Mouse (Mus musculus) liver, embryonic 15.5 days (tissue): ENCODE measurements around the gene Tprn. TPM values are rescaled to one million over a fixed set of nuclear protein-coding genes. Genes with fewer than 3 reads are reported as not detected.
"Not testable (repeated sequence)": the region's sequence is repeated elsewhere in the genome, so short reads cannot be mapped to it uniquely, and the experiment has no call there.

Experiments used
- ATAC-seq: fragments of 200-750 bp; cut with Nextera tagmentation; 2 replicates; pipeline ENCODE4 v1.8.0; 2017; ENCODE audit warnings: moderate number of reproducible peaks, mild to moderate bottlenecking, moderate library complexity; ENCODE audit not compliant: insufficient read depth
- H3K27ac ChIP-seq: fragments of 300-500 bp; sonication (generic); replicated peaks from 2 replicates; pipeline ENCODE4 v1.5.1; 2015; ENCODE audit warnings: mild to moderate bottlenecking, inconsistent platforms
- H3K27me3 ChIP-seq: fragments of 300-500 bp; sonication (generic); 2 replicates; pipeline ENCODE4 v1.6.1; 2015; ENCODE audit warnings: mild to moderate bottlenecking, inconsistent platforms
- H3K36me3 ChIP-seq: fragments of 300-500 bp; sonication (generic); replicated peaks from 2 replicates; pipeline ENCODE4 v1.6.1; 2015; ENCODE audit warnings: moderate library complexity, mild to moderate bottlenecking, inconsistent platforms
- H3K4me1 ChIP-seq: fragments of 300-500 bp; sonication (generic); replicated peaks from 2 replicates; pipeline ENCODE4 v1.6.1; 2015; ENCODE audit warnings: inconsistent platforms
- H3K4me2 ChIP-seq: fragments of 300-500 bp; sonication (generic); 2 replicates; pipeline ENCODE4 v1.6.1; 2015; ENCODE audit warnings: moderate library complexity, mild to moderate bottlenecking, inconsistent platforms
- H3K4me3 ChIP-seq: fragments of 300-500 bp; sonication (generic); replicated peaks from 2 replicates; pipeline ENCODE4 v1.5.1; 2015; ENCODE audit warnings: mild to moderate bottlenecking, inconsistent platforms
- H3K9ac ChIP-seq: fragments of 300-500 bp; sonication (generic); 2 replicates; pipeline ENCODE4 v1.6.1; 2015; ENCODE audit warnings: moderate library complexity, mild to moderate bottlenecking, inconsistent platforms
- H3K9me3 ChIP-seq: fragments of 300-500 bp; sonication (generic); replicated peaks from 2 replicates; pipeline ENCODE4 v1.6.1; 2016; ENCODE audit warnings: inconsistent platforms
- WGBS: fragments of 180-500 bp; shearing (Covaris S2); methylation state at CpG from one replicate; pipeline ENCODE4 v1.1.7; 2015; ENCODE audit warnings: mixed read lengths; ENCODE audit not compliant: insufficient replicate concordance; 5-methylcytosine and 5-hydroxymethylcytosine counted together
- polyA plus RNA-seq: library from polyadenylated mRNA; unstranded; fragments of >200 nt; fragmentation: Nextera tagmentation; extraction: Ambion mirVana; gene quantifications from 2 replicates; pipeline ENCODE4 v1.2.1, GENCODE M21; 2015

The Tprn gene
- polyA plus RNA-seq, 1 experiment from 2014 or later: 3.9 TPM

DNA sequence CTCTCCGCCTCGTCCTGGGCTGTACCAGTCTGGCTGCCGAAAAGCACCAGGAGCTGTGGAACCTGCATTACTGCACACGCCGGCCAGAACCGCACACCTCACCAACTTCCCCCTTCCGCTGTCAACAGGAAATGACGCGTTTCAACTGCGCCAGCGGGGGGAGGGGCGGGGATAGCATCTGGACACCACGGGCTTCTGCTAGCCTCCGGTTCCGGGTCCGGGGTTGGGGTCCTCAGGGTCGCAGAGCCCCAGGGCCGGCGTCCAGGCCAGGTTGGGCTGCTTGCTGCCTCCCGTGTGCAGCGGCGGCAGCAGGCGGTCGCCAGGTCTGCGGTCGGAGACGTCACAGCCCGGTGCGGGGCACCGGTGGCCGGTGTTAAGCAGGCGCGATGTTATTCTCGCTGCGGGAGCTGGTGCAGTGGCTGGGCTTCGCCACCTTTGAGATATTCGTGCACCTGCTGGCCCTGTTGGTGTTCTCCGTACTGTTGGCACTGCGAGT, 7.1 kb upstream of the Tprn start, which contains the start of gene Tmem203:
Gene Tmem203, plus strand, starts transcription at position 156 of the 496 bp plus-strand sequence.
- 0% methylated on average over 39 of the region's 39 CpGs for WGBS
- Histone ChIP-seq H3K4me2 (peak within 1 kb of the TSS; percentile 93), H3K36me3 (peaks cover 29% of the 10 kb centered on the region), H3K9ac (peak within 1 kb of the TSS; percentile 84), H3K4me3 (peak within 1 kb of the TSS; percentile 90), H3K4me1 (peaks cover 25% of the 10 kb centered on the region), H3K27ac (peak within 1 kb of the TSS; percentile 83), H3K9me3 (no peaks in the 10 kb centered on the region), H3K27me3 (no peaks in the 10 kb centered on the region)
- peak; percentile 82 for ATAC-seq

DNA sequence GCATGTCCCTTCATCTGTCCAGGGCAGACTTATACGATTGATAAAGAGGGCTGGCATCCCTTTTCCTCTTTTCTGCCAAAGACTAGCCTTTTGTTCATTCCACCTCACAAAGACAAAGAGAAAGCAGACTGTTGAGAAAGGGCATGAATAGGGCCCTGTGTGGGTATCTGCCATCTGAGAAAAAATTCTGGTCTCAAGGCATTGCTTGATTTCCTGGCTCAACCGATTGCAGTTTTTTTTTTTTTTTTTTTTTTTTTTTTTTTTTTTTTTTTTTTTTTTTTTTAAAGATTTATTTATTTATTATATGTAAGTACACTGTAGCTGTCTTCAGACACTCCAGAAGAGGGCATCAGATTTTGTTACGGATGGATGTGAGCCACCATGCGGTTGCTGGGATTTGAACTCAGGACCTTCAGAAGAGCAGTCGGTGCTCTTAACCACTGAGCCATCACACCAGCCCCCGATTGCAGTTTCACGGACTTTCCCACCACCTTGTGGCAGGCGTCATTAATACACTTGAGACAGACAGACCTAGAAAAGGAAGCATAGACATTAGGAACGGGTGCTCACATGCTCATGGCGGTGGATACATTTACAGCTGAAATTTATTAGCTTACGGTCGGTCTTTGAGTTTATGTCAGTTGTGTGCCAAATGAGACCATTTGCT, 5.8 kb upstream of the Tprn start:
- WGBS: 32% methylated on average over 12 of the region's 12 CpGs
- H3K27me3 ChIP-seq, ATAC-seq, H3K9me3 ChIP-seq: not testable (repeated sequence)
- Histone ChIP-seq H3K4me1 (peaks cover 29% of the 10 kb centered on the region), H3K4me3 (peak overlapping the region; percentile 90), H3K36me3 (peaks cover 17% of the 10 kb centered on the region), H3K27ac (peak overlapping the region; percentile 83; the same call in 1 of the 2 replicates), H3K4me2 (peak overlapping the region; percentile 93), H3K9ac (peak overlapping the region; percentile 84)

DNA sequence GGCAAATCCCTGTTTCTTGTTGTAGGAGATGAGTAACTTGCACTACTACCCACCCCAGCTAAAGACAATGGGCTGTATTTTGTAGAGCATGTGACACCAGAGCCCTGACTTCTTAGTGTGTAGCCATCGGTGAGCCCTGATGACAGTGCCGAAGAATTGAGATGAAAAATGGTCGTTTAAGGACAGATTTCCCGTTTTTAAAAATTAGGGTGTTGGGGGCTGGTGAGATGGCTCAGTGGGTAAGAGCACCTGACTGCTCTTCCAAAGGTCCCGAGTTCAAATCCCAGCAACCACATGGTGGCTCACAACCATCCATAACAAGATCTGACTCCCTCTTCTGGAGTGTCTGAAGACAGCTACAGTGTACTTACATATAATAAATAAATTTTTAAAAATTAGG, 5.2 kb upstream of the Tprn start:
- not testable (repeated sequence) for ATAC-seq, H3K27ac ChIP-seq, H3K4me3 ChIP-seq, H3K9me3 ChIP-seq, H3K9ac ChIP-seq, H3K4me2 ChIP-seq, H3K27me3 ChIP-seq
- peaks cover 35% of the 10 kb centered on the region for H3K4me1 ChIP-seq
- WGBS: 70% methylated on average over 5 of the region's 5 CpGs
- H3K36me3 ChIP-seq: peaks cover 12% of the 10 kb centered on the region; the same call in 1 of the 2 replicates

DNA sequence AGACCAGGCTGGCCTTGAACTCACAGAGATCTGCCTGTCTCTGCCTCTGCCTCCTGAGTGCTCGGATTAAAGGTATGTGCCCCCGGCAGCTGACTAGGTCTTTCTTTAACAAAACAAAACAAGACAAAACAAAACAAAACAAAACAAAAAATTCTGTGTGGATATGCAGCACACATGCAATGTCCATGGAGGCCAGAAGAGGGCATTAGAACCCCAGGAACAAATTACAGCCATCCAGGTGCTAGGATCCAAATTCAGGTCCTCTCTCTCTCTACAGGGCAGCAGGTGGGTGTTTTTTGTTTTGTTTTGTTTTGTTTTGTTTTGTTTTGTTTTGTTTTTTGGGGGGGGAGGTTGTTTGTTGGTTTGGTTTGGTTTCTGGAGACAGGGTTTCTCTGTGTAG, 3.5 kb upstream of the Tprn start:
- H3K4me1 ChIP-seq: peaks cover 49% of the 10 kb centered on the region
- no peak overlapping the region for H3K4me3 ChIP-seq
- H3K9me3 ChIP-seq: no peaks in the 10 kb centered on the region
- H3K27ac ChIP-seq: no peak overlapping the region
- no peak overlapping the region for H3K9ac ChIP-seq
- H3K27me3 ChIP-seq: 0 out of 2 replicates have a peak, but pooled peaks cover 2% of the 10 kb centered on the region
- 33% methylated on average over 2 of the region's 2 CpGs for WGBS
- H3K36me3 ChIP-seq: no peaks in the 10 kb centered on the region
- no peak for ATAC-seq
- no peak overlapping the region for H3K4me2 ChIP-seq

DNA sequence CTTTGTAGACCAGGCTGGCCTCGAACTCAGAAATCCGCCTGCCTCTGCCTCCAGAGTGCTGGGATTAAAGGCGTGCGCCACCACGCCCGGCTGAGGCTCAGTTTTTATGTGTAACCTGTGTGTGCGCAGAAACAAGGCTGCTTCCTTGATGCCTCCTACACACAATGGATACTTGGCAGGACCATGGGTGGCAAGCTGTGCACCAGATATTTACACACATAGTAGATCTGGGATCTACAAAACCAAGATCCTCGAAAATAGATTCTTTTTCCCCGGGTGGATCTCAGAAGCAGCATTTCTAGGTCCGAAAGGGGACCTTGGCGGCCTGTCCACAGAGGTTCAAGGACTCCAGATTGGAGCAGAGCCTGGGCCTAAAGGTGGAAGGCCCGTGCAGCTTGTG, 548 bp upstream of the Tprn start:
- H3K4me2 ChIP-seq: peak overlapping the region; percentile 100
- H3K27ac ChIP-seq: peak overlapping the region; percentile 21
- 0 out of 2 replicates have a peak, but pooled peaks cover 3% of the 10 kb centered on the region for H3K27me3 ChIP-seq
- H3K9ac ChIP-seq: peak overlapping the region; percentile 28
- H3K4me1 ChIP-seq: peaks cover 57% of the 10 kb centered on the region
- peak overlapping the region; percentile 87 for H3K4me3 ChIP-seq
- no peaks in the 10 kb centered on the region for H3K36me3 ChIP-seq
- H3K9me3 ChIP-seq: no peaks in the 10 kb centered on the region
- 38% methylated on average over 12 of the region's 12 CpGs for WGBS
- ATAC-seq: peak; percentile 2

DNA sequence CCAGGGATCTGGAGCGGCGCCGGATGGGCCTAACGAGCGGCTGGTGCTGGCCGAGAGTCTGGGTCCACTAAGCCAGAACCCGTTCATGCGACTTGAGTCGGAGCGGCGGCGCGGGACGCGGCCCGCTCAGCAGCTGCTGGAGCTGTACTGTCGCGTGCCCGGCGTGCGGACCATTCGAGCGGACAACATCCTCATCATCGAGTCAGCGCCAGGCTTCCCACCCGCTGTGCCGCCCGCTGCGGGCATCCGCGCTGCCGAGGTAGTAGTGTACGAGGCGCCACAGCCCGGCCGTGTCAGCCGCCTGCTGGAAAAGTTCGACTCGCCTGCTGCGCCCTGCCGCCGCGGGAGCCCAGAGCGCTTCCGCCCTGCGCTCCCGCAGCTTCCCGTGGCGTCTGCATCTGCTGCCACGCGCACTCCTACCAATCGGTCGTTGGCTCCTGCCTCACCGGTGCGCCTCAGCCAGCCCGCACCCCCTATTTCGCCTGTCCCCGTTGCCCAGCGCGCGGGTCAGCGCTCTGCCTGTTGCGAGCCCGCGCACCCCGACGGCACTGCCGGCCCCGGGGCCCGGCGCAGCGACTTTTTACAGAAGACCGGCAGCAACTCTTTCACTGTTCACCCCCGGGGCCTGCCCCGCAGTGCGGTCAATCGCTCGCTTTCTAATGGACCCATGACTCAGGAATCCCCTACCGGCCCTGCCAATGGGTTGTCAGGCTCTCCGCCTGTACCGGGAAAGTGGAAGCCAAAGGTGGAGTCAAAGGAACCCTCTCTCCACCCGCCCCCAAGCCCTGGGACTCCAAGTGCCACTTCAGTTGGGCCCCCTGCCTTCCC, 591 bp downstream of the Tprn start:
- Histone ChIP-seq H3K4me1 (peaks cover 65% of the 10 kb centered on the region), H3K9ac (peak overlapping the region; percentile 70), H3K27ac (peak overlapping the region; percentile 78), H3K36me3 (0 out of 2 replicates have a peak, but pooled peaks cover 5% of the 10 kb centered on the region), H3K4me2 (peak overlapping the region; percentile 100), H3K4me3 (peak overlapping the region; percentile 87), H3K27me3 (0 out of 2 replicates have a peak, but pooled peaks cover 3% of the 10 kb centered on the region), H3K9me3 (no peaks in the 10 kb centered on the region)
- under 1% methylated on average over 82 of the region's 82 CpGs for WGBS
- peak; percentile 29 for ATAC-seq

DNA sequence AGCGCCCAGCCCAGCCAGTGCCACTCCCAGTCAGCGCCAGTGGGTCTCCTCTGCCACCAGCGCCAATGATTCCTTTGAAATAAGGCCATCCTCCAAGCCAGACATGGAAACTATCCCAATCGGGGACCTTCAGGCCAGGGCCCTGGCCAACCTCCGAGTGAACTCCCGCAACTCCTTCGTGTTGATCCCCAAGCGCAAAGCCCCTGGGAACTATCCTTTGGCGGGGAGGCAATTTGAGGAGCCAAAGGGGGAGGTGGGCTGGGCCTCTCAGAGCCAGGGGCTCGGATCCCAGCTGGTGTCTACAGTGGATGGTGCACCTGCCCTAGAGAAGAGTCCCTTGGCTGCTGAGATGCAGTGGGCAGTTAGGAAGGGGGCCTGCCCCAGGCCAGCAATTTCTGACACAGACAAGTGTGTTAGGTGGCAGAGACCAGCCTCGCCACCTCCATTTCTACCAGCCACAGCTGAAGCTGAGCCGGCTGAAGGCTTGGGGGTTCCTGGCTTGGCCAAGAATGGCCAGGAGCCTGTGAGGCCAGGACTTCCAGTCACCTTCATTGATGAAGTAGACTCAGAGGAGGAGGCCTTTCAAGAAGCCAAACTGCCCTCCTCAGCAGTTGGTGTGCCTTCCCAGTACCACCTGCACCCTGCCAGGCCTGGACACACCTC, 1.3 kb downstream of the Tprn start:
- Histone ChIP-seq H3K4me3 (peak overlapping the region; percentile 87), H3K9me3 (no peaks in the 10 kb centered on the region), H3K36me3 (peaks cover 12% of the 10 kb centered on the region), H3K9ac (peak overlapping the region; percentile 70), H3K27me3 (0 out of 2 replicates have a peak, but pooled peaks cover 3% of the 10 kb centered on the region), H3K4me2 (peak overlapping the region; percentile 100), H3K27ac (no peak overlapping the region), H3K4me1 (peaks cover 70% of the 10 kb centered on the region)
- WGBS: 29% methylated on average over 12 of the region's 12 CpGs
- ATAC-seq: no peak

DNA sequence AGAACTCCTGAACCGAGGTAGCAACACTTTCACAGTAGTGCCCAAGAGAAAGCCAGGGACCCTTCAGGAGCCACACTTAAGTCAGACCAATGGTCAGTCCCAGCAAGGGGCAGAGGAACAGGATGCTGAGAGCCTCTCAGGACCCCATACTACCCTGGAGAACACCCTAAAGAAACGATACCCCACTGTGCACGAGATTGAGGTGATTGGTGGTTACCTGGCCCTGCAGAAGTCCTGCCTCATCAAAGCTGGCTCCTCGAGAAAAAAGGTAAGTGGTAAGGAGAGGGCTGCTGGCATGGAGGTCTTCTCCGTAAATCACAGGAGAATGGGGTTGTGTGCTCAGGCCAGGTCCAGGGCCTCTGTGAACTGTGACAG, 1.9 kb downstream of the Tprn start:
- Histone ChIP-seq H3K4me1 (peaks cover 70% of the 10 kb centered on the region), H3K4me3 (peak overlapping the region; percentile 87), H3K9ac (no peak overlapping the region), H3K27ac (no peak overlapping the region), H3K36me3 (peaks cover 18% of the 10 kb centered on the region), H3K27me3 (0 out of 2 replicates have a peak, but pooled peaks cover 3% of the 10 kb centered on the region), H3K4me2 (peak overlapping the region; percentile 100), H3K9me3 (no peaks in the 10 kb centered on the region)
- 62% methylated on average over 5 of the region's 5 CpGs for WGBS
- ATAC-seq: no peak

DNA sequence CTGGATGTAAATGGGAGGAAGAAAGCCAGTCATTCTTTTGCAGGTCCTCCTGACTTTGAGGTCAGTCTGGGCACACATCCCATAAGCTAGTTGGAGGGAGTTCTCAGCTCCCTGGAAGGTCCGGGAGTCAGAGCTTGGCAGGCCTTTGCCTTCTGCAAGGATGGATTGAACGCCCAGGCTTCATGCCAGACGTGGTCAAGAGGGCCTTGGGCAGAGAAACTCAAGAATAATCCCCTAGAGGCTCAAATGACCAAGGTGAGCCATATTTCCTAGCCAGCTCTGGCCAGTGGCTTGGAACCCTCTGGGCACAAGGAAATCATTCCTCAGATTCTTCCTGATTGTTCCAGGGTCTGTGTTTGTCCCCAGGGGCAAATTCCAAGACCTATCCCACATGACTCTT, 2.4 kb downstream of the Tprn start:
- ATAC-seq: no peak
- no peaks in the 10 kb centered on the region for H3K9me3 ChIP-seq
- H3K27ac ChIP-seq: no peak overlapping the region
- 64% methylated on average over 3 of the region's 3 CpGs for WGBS
- peaks cover 23% of the 10 kb centered on the region for H3K36me3 ChIP-seq
- H3K4me2 ChIP-seq: peak overlapping the region; percentile 100
- H3K27me3 ChIP-seq: 0 out of 2 replicates have a peak, but pooled peaks cover 3% of the 10 kb centered on the region
- H3K9ac ChIP-seq: no peak overlapping the region
- peaks cover 71% of the 10 kb centered on the region for H3K4me1 ChIP-seq
- H3K4me3 ChIP-seq: no peak overlapping the region

DNA sequence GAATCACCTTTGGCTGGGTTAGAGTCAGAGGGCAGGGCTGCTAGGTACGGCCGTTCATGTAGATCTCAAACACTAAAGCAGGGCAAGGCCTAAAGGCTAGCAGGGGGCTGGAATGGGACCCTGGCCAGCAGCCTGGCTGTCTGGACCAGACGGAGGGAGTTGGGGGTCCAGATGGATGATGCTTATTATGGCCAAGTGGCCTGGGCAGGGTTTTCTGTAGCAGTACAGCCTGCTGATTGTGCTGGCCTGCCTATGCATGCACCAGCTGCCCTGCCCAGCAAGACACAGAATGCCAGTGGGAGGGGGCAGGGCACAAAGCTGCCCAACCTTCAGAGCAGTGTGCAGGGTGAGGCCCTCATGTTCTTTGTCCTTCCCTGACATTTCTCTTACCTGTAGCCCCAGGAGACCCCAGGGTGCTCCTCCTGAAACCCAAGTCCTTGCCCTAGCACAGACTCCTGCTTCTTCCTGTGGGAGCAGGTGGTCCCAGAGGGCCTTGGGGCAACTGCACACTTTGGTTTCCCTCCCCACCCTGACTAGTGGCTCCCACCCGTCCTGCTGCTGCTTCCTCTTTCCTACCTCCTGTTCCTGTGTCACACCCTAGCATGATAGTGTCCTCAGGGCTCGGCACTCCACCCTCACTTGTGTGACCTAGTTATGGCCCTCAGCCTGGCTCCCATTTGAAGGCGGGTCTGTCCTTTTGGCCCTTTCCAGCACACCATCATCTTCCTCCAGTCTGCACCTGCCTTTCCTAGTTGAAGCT, 3.7 kb downstream of the Tprn start:
- no peaks in the 10 kb centered on the region for H3K9me3 ChIP-seq
- WGBS: 46% methylated on average over 6 of the region's 6 CpGs
- no peak for ATAC-seq
- H3K4me3 ChIP-seq: peak overlapping the region; percentile 9; the same call in 1 of the 2 replicates
- peak overlapping the region; percentile 66 for H3K27ac ChIP-seq
- peaks cover 84% of the 10 kb centered on the region for H3K4me1 ChIP-seq
- peak overlapping the region; percentile 100 for H3K4me2 ChIP-seq
- 0 out of 2 replicates have a peak, but pooled peaks cover 3% of the 10 kb centered on the region for H3K27me3 ChIP-seq
- H3K36me3 ChIP-seq: peaks cover 36% of the 10 kb centered on the region
- peak overlapping the region; percentile 41 for H3K9ac ChIP-seq
